Mouse (Mus musculus) neural tube, embryonic 11.5 days (tissue): ENCODE measurements around the gene Chchd5. TPM values are rescaled to one million over a fixed set of nuclear protein-coding genes. Genes with fewer than 3 reads are reported as not detected.

Experiments used
- ATAC-seq: fragments of 200-750 bp; cut with Nextera tagmentation; 2 replicates; pipeline ENCODE4 v1.8.0; 2017; ENCODE audit warnings: moderate number of reproducible peaks, mild to moderate bottlenecking, moderate TSS enrichment, moderate library complexity; ENCODE audit not compliant: insufficient read depth, low FRiP score, low TSS enrichment
- DNase-seq: peaks from one replicate; pipeline ENCODE4 v3.0.0-alpha.2; 2015; ENCODE audit warnings: low spot score
- H3K27ac ChIP-seq: fragments of 300-500 bp; sonication (generic); 2 replicates; pipeline ENCODE4 v1.5.1; 2014; ENCODE audit warnings: low read depth, mild to moderate bottlenecking, low read length
- H3K27me3 ChIP-seq: fragments of 300-500 bp; sonication (generic); 2 replicates; pipeline ENCODE4 v1.6.1; 2014; ENCODE audit warnings: mild to moderate bottlenecking, low read length, mixed read lengths; ENCODE audit not compliant: control insufficient read depth, insufficient read depth
- H3K36me3 ChIP-seq: fragments of 300-500 bp; sonication (generic); 2 replicates; pipeline ENCODE4 v1.6.1; 2014; ENCODE audit warnings: mild to moderate bottlenecking, low read length, moderate library complexity, mixed read lengths; ENCODE audit not compliant: control insufficient read depth, insufficient read depth
- H3K4me1 ChIP-seq: fragments of 300-500 bp; sonication (generic); 2 replicates; pipeline ENCODE4 v1.6.1; 2014; ENCODE audit warnings: low read length, mixed read lengths; ENCODE audit not compliant: control insufficient read depth, insufficient read depth
- H3K4me2 ChIP-seq: fragments of 300-500 bp; sonication (generic); 2 replicates; pipeline ENCODE4 v1.6.1; 2014; ENCODE audit warnings: low read depth, mild to moderate bottlenecking, moderate library complexity
- H3K4me3 ChIP-seq: fragments of 300-500 bp; sonication (generic); 2 replicates; pipeline ENCODE4 v1.5.1; 2014; ENCODE audit warnings: low read depth, low read length
- H3K9ac ChIP-seq: fragments of 300-500 bp; sonication (generic); 2 replicates; pipeline ENCODE4 v1.6.1; 2014; ENCODE audit warnings: mild to moderate bottlenecking, low read length
- H3K9me3 ChIP-seq: fragments of 300-500 bp; sonication (generic); 2 replicates; pipeline ENCODE4 v1.6.1; 2016; ENCODE audit warnings: low read length; ENCODE audit not compliant: control insufficient read depth
- WGBS: fragments of 180-500 bp; shearing (Covaris S2); extraction: QIAGEN DNeasy Blood & Tissue Kit; methylation state at CpG from one replicate; pipeline ENCODE4 v1.1.7; 2014; 5-methylcytosine and 5-hydroxymethylcytosine counted together
- polyA plus RNA-seq: library from polyadenylated mRNA; unstranded; fragments of >200 nt; fragmentation: Nextera tagmentation; extraction: Ambion mirVana; gene quantifications from 2 replicates; pipeline ENCODE4 v1.2.1, GENCODE M21; 2014

Chchd5 gene
- polyA plus RNA-seq, 1 experiment from 2014 or later, result 26.4 TPM

GRCm38 (mm10) chr2:129133006-129133805 is 3.7 kb downstream of the Chchd5 start:
- Histone ChIP-seq H3K27ac (no peak overlapping the region), H3K4me2 (no peak overlapping the region), H3K4me3 (no peak overlapping the region), H3K36me3 (peaks cover 9% of the 10 kb centered on the region), H3K4me1 (peaks cover 5% of the 10 kb centered on the region; the same call in 1 of the 2 replicates), H3K9me3 (no peaks in the 10 kb centered on the region), H3K27me3 (no peaks in the 10 kb centered on the region), H3K9ac (no peak overlapping the region)
- 95% methylated on average over 14 of the region's 14 CpGs for WGBS
- DNase-seq, result no peak
- no peak for ATAC-seq

DNA sequence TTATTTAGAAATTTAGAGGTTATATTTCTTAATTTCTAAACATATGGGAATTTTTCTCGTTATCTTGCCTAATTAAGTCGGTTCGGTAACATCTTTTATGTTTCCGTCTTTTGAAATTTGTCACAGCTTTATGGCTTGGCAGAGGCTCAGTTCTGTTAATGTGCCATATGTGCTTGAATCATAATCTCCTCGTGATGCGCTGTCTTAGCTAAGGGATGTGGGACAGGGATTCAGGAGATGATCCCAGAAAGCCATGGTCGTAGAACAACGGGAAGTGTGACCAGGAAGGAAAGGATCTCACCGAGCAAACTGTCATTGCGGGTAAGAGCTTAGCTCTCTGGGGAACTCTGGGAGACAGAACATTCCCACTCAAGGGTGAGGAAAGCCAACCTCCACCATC is 10.4 kb downstream of the Chchd5 start:
- H3K4me2 ChIP-seq, result no peak overlapping the region
- no peak overlapping the region for H3K4me3 ChIP-seq
- H3K9me3 ChIP-seq, result no peaks in the 10 kb centered on the region
- H3K4me1 ChIP-seq, result no peaks in the 10 kb centered on the region
- 89% methylated on average over 10 of the region's 10 CpGs for WGBS
- ATAC-seq (no peak), DNase-seq (no peak)
- no peak overlapping the region for H3K9ac ChIP-seq
- H3K27ac ChIP-seq, result no peak overlapping the region
- H3K27me3 ChIP-seq, result no peaks in the 10 kb centered on the region
- no peaks in the 10 kb centered on the region for H3K36me3 ChIP-seq

DNA sequence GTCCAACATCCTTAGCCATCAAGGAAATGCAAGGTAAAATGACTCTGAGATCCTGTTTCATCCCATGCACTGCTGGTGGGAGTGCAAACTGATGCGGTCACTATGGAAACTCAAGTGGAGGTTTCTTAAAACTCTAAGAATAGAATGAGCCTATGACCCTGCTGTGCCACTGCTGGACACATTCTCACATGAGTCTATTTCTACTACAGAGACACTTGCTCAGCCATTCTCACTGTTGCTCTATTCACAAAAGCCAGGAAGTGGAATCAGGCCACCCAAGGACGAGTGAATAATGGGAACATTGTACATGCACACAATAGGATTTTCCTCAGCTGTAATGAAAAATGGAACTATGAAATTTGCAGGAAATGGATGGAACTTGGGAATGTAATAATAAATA is 19.3 kb downstream of the Chchd5 start:
- Histone ChIP-seq H3K9ac (no peak overlapping the region), H3K9me3 (no peaks in the 10 kb centered on the region), H3K4me1 (no peaks in the 10 kb centered on the region), H3K4me2 (no peak overlapping the region), H3K27ac (no peak overlapping the region), H3K36me3 (no peaks in the 10 kb centered on the region), H3K27me3 (no peaks in the 10 kb centered on the region), H3K4me3 (no peak overlapping the region)
- 43% methylated on average over 2 of the region's 2 CpGs for WGBS
- ATAC-seq (no peak), DNase-seq (peak; percentile 17)

DNA sequence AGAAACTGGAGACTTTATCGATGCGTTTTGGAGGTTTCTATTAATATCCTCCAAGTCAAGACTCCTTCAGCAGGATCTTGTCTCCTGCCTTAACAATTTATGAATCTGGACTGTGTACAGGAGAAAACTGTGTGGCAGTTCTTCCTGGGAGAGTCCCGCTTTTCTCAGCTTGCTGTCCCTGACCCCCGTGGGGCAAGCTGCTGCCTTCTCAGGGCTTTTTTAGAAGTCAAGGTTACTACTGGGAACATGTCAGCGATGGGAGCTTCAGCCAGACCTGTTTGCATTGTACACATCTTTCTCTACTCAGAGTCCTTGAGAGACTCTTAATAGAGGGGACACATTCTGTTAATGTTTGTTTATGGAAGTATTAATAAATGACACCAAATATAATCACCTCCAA is 20.9 kb downstream of the Chchd5 start:
- Histone ChIP-seq H3K27me3 (no peaks in the 10 kb centered on the region), H3K9ac (no peak overlapping the region), H3K4me3 (no peak overlapping the region), H3K4me1 (no peaks in the 10 kb centered on the region), H3K36me3 (no peaks in the 10 kb centered on the region), H3K9me3 (no peaks in the 10 kb centered on the region), H3K27ac (no peak overlapping the region), H3K4me2 (no peak overlapping the region)
- DNase-seq (no peak), ATAC-seq (no peak)
- 84% methylated on average over 5 of the region's 5 CpGs for WGBS

GRCm38 (mm10) chr2:129151111-129151510 is 21.6 kb downstream of the Chchd5 start:
- Histone ChIP-seq H3K27ac (no peak overlapping the region), H3K27me3 (no peaks in the 10 kb centered on the region), H3K9ac (no peak overlapping the region), H3K36me3 (no peaks in the 10 kb centered on the region), H3K9me3 (no peaks in the 10 kb centered on the region), H3K4me2 (no peak overlapping the region), H3K4me1 (no peaks in the 10 kb centered on the region), H3K4me3 (no peak overlapping the region)
- WGBS, result 93% methylated on average over 9 of the region's 9 CpGs
- DNase-seq, result no peak
- ATAC-seq, result no peak

GRCm38 (mm10) chr2:129152751-129153150 is 23.3 kb downstream of the Chchd5 start:
- no peaks in the 10 kb centered on the region for H3K4me1 ChIP-seq
- 87% methylated on average over 1 of the region's 1 CpGs for WGBS
- no peak for ATAC-seq
- no peak overlapping the region for H3K9ac ChIP-seq
- DNase-seq, result no peak
- H3K27ac ChIP-seq, result no peak overlapping the region
- no peaks in the 10 kb centered on the region for H3K27me3 ChIP-seq
- no peak overlapping the region for H3K4me3 ChIP-seq
- H3K36me3 ChIP-seq, result no peaks in the 10 kb centered on the region
- H3K4me2 ChIP-seq, result no peak overlapping the region
- H3K9me3 ChIP-seq, result no peaks in the 10 kb centered on the region

DNA sequence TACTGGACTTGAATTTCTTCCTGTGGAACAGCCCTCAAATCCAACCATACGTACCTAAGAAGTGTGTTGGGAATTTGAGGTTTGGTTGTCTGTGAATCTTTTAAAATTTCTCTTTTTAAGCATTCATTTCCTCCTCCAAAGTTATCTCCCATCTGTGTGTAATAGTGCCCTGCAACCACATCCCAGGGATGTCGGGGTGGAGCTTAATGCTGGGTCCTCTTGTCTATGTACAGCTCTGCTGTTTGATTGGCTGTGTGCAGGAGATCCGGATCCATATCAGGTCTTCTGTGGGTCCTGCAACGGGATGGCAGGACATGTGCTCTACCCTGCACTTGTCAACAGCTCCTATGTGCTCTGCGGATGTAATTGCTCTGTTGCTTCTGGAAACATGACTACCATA is 35.3 kb downstream of the Chchd5 start:
- Histone ChIP-seq H3K36me3 (no peaks in the 10 kb centered on the region), H3K4me1 (no peaks in the 10 kb centered on the region), H3K9ac (no peak overlapping the region), H3K4me3 (no peak overlapping the region), H3K27me3 (no peaks in the 10 kb centered on the region), H3K4me2 (no peak overlapping the region), H3K27ac (no peak overlapping the region), H3K9me3 (no peaks in the 10 kb centered on the region)
- 75% methylated on average over 5 of the region's 5 CpGs for WGBS
- ATAC-seq (no peak), DNase-seq (no peak)

DNA sequence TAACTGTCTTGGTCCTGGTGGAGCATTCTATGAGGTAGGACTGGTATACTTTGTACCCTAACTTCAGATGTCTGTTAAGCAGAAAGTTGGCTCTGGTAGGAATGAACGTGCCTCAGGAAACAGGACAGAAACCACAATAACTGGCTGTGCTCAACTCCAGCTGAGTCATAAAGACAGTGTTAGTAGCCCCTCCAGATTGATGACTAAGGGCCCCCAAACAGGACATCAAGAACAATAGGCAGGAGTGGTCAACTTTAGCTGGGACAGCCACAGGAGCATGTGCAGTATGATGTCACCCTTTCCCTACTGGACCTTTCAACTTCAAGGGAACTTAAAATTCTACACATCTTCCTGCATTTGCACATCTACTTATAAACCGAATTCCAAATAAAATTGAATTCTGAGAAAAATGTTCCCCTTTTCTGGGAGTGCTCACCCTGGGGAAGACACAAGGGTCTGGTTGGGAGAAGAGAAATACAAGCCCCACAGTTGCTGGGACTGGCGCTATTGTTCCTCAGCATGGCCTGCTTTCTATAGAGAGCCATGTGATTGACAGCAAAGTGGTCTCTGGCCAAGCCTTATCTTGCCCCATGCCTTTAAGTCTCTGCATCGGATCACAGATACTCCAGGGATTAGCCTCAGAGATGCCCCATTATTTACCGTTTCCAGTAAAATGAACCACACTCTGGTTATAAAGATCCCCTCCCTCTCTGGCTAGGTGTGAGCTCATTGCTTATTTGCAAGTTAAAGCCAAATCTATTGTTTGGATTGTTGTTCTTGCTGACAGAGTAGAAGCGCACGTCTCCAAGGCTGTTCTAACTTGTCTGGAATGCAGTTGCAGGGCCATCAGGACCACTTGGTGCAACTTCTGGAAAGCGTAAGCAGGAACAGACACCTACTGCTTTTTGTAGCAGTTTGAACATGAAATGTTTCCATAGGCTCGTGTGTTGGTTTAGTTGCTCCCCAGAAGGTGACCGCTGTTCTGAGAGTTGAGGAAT is 37.3 kb downstream of the Chchd5 start:
- Histone ChIP-seq H3K4me3 (no peak overlapping the region), H3K27ac (no peak overlapping the region), H3K27me3 (no peaks in the 10 kb centered on the region), H3K9ac (no peak overlapping the region), H3K9me3 (no peaks in the 10 kb centered on the region), H3K4me1 (no peaks in the 10 kb centered on the region), H3K36me3 (no peaks in the 10 kb centered on the region), H3K4me2 (no peak overlapping the region)
- ATAC-seq, result no peak
- no peak for DNase-seq
- 87% methylated on average over 10 of the region's 10 CpGs for WGBS
